Mouse (Mus musculus) brain, embryonic 18.5 days (tissue): ENCODE results near the gene Them5.

ENCODE experiments used
- DNase-seq: peaks from one replicate; pipeline ENCODE4 v3.0.0-alpha.2; 2012; ENCODE audit warnings: low read depth, low spot score

The Them5 gene

DNA sequence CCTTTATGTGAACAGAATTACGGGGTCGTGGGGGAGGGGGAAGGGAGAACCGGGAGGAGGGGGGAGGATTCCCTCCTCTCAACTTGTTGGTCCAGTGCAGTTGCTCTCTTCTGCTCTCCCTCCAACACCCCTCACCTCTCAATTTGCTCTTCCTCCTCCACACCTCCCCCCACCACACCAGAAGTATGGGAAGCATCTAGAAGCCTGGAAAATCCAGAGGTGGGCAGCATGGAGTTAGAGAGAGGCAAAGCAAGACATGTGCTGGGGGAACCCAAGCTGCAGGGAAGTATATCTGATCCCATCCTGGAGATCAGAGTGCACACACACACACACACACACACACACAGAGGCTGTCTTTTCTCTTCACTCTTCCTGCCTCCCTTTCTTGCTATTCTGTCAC lies 30.1 kb downstream of the Them5 start:
- DNase-seq, result no peak

DNA sequence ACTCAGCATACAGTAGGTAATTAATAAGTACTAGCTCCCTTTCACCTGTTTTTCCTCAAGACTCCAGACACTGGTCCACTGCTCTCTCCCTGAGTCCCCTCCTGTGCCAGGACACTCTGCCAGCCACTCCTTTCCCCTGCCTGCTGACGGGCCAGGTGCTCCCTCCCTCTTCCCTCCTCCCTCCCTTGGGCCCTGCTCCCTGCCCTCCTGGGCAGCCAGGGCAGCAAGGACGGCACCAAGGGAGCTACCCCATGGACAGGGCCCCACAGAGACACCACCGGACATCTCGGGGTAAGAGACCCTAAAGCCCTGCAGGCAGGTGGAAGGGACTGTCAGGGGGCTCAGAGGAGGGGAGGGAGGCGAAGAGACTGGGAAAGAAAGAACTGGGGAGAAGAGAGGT lies 30.7 kb downstream of the Them5 start, which contains the start of gene Rorc:
Gene Rorc (plus strand): TSS at position 154 of the 400 bp plus-strand sequence.
- no peak for DNase-seq

DNA sequence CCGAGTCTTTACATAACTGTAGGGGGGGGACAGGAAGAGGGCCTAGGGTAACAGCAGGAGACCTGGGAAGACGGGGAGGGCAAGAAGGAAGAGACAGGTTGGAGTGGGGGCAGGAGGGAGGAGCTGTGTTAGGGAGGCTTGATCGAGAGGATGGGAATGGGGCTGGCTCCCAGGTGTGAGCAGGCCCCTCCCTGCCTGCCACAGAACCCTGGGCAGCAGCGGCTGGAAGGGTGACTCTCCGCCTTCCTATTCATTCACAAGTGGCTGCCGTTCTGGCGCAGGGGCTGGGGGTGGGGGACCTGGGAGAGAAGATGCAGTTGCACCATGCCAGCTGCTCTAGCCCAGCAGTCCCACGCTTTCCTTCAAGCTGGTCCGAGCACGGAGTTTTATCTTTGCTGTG lies 31.2 kb downstream of the Them5 start:
- no peak for DNase-seq

DNA sequence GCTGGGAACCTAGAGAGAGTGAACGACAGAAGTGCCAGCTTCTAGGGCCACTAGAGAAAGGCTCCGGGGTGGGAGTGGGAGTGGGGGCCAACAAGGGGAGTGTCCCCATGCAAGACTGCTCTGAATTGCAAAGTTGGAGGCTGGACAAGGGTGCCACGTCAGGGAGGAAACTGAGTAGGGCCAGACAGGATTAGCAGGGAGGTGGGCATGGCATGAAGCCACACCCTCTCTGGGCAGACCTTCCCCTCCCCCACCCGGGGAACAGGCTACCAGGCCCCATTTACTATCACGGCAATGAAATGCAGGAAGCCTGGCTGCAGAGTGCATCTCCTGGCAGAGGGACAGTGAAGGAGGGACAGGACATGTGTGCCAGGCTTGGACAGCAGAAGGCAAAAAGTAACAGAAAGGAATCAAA lies 31.7 kb downstream of the Them5 start:
- no peak for DNase-seq

DNA sequence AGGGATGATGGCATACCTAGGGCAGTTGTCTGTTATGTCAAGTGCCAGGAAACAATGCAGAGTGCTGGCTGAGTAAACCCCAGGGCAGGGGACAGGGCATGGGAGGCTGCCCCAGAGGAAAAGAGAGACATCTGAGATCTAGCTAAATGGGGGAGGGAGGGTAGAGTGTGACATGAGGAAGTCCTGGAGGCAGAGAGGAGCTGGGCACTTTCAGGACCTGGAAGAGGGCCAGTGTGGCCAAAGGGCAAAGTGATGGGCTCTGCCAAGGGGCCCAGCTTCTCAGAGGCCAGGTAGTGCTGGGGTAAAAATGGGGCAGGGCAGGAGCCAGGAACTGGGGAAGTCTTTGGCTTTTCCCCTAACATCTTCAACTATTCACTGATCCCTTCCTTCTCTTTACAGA lies 32.7 kb downstream of the Them5 start:
- no peak for DNase-seq

DNA sequence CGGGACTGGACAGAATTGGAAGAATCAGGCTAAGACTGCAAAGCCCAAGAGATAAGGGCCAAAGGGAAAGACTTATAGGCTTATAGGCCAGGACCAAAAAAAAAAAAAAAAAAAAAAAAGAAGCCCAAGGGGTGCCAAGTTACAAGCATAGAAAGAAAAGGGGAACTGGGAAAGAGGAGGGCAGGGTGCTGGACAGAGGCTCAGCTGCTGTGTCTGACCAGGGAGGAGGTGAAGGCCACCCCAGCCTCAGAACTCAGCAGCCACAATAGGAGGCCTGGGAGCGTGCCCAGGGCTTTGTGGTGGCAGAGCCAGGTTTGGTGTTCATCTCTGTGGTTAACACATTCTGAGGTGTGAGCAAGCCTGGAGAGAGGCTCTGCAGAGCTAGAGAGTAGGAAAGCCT lies 33.2 kb downstream of the Them5 start:
- DNase-seq, result no peak

DNA sequence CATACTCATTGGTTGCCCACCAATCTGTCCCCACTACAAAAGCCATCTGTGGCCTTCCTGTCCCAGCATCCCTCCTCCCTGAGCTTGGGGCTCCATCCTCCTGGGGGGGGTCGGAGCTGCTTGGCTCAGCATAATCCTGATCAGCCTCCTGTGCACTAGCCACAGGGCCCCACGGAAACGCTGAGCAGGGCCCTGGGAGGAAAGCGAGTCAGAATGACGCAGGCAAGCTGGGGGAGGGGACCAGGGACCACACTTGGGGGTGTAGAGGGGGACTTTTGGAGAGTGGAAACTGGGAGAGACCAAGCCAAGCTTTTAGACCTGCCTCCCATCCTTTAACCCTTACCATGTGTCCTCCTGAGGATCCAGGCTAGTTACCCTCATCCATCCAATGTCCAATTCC lies 34.0 kb downstream of the Them5 start:
- no peak for DNase-seq

DNA sequence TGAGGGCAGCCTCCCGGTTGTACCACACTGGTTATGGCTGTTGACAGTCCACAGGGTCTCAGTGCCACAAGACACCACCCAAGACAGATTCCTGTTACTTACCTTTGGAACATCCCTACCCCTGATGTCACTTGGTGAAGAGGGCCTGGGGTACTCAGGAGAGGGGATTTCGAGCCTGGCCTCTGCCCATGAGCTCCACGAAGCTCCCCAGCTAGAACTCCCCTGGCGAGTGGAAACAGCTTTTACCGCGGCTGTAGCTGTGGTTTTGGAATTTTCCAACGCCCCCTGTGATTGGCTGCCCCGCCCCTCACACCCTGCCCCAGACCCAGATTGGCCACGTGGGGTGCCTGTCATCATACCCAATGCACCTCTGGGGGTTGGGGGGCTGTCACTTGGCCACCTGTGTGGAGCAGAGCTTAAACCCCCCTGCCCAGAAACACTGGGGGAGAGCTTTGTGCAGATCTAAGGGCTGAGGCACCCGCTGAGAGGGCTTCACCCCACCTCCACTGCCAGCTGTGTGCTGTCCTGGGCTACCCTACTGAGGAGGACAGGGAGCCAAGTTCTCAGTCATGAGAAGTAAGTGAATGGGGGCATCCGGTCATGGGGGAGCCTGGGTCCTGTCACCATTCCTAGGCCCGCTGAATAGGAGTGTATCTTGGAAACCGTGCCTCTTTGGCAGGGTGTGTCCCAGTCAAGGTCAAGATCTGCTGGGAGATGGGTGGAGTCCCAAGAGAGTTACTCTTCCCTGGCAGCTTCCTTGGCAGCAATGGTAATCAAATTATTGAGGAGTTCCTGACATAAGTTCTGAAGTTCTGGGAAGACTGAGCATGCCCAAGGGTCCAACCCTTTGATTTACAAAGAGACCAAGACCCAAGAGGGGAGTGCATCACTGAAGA lies 35.4 kb downstream of the Them5 start:
- no peak for DNase-seq

DNA sequence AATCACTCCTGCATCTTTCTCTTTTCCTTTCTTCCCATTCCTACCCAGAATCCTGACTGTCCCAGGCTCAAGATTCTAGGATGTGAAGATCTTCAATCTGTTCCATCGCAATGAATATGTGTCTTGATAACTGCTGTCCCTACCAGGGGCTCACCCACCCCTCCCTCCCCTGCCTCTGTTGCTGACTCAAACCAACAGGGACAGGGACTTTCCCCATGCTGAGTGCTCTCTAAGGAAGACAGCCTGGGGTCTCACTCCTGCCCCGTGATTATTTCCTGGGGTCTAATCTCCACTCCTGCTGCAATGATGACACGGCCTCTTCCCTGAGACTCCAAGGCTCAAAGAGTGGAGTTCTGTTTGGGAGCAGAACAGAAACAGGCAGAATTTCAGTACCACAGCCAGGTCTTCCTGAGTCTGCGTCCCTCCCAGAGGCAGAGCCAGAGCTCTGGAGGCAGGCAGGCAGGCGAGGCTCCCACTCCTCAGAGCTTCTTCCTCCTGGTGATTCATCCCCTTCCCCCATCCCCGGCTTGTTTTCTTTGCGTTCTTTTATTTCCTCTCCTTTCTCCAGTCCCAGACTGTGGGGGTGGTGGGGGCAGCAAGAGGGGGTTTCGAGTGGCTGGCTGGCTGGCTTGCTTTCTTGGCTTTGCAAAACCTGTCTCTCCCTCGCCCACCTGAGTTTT lies 38.1 kb downstream of the Them5 start:
- DNase-seq, result no peak

DNA sequence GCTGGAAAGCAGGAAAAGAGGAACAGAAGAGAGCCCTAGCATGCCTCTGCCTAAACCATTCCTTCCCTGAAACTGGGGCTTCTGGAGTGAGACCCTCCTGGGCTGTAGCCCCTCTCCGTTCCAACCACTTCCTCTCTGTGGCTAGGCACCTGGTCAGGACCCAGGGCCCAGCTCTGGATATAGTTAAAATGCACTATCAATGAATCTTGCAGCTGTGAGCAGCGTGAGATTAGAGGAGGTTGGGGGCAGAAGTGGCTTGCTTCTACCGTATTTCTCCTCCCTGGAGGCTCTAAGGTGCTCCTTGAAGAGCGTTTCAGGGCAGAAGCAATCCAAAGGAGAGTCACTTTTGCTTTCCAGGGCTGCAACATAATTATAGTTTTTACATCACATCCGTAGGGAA lies 40.4 kb downstream of the Them5 start:
- DNase-seq, result no peak

DNA sequence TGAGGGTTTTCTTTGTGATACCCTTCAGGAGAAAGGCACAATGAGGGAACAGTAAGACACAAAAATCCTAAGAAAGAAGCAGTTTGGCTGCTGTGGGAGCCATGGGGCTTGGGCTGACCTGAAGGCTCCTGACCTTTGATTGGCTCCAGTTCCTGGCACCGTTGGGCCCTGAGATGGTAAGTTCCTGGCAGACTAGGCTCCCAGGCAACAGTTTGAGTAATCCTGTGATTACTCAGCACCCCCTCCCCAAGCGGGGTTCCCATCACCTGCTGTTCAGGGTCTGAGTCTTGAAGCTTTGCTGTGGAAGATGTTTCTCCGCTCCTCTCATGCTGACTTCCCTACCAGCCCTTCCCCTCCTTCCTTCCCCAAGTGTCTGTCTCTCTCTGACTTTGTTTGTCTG lies 41.6 kb downstream of the Them5 start:
- DNase-seq, result no peak

DNA sequence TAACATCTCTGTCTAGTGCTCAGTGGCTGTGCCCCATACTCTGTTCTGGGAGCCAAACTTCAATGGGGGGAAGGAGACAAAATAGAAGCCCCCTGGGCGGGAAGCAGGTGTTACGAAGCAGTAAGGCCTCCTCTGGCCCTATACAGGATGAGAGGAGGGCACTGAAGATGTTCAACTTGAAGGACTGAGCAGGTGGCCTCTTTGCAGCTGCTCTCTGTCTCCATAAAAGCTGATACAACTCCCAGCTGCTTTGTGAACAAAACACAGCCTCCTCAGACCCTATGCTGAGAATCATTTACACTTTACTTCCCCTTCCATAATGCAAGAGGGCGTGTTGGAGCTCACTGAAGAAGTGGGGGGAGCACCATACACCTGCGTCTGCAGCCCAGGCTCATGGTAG lies 44.8 kb downstream of the Them5 start:
- no peak for DNase-seq

DNA sequence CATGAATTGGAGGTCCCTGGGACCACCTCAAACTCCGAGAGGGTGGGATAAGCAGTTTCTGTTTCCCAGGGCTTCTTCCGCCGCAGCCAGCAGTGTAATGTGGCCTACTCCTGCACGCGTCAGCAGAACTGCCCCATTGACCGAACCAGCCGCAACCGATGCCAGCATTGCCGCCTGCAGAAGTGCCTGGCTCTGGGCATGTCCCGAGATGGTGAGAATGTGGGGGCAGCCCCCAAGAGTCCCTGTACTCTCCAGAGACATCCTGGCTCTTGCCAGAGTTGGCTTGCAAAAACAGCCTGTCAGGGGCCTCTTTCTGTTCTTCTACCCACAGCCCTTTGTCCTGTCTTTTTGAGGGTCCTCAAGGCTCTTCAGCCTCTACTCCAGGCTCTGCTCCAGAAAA lies 45.5 kb downstream of the Them5 start:
- no peak for DNase-seq

DNA sequence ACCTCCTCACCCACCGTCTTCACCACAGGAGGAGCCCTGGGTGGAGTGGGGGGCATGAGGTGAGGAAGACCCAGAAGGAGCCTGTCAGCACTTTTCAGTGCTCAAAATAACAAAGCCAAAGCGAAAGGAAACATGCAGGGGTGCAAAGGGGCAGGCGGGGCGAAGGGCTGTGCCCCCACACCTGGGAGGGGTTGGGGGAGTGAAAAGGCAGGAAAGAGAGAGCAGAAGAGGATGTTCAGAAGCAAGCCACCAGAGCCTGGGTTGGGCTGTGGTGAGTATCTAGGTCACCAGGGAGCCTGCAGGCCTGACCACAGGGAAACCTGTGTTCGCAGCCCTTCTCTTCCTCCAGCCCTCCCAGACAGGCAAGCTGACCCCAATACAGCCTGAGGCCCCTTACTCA lies 46.1 kb downstream of the Them5 start:
- DNase-seq, result no peak

DNA sequence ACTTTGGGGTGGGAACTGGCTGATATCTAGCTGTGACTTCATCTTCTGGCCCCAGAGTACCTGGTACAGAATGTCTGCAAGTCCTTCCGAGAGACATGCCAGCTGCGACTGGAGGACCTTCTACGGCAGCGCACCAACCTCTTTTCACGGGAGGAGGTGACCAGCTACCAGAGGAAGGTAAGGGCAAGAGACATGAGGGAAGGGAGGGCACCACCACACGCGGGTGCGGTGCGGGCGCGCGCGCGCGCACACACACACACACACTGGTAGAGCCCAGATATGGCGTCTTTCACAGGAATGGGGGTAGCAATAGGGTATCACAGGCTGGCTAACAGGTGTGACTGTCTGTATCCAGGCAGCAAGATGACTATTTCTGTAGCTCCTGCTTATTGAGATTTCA lies 47.5 kb downstream of the Them5 start:
- no peak for DNase-seq

DNA sequence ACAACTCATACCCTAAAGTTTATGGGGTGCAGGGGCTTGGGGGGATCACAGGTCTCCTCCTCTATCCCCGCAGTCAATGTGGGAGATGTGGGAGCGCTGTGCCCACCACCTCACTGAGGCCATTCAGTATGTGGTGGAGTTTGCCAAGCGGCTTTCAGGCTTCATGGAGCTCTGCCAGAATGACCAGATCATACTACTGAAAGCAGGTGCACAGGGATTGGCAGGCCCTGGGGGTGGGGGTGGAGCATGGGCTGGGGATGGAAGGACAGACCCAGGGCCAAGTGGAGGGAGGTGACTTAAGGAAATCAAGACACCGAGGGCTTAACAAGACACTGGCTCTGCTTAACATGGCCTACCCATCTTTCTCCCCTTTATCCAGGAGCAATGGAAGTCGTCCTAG lies 49.1 kb downstream of the Them5 start:
- no peak for DNase-seq

DNA sequence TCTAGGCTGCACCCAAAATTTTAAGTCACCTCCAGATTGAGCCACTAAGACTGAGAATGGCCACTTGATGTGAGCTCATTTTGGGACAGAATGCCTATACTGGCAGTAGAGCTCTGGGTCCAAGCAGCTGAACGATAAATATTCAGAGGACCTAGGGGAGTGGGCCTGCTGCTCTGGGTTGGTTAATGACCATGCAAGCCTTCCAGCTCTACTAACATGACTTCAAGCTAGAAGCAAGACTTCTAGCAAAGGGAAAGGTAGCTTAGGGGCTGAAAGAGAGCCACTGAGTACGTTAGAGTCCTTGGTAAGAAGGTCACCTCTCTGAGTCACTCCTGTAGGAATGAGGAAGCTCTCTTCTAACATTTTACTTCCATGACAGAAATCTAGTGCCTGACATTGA lies 50.2 kb downstream of the Them5 start:
- no peak for DNase-seq

DNA sequence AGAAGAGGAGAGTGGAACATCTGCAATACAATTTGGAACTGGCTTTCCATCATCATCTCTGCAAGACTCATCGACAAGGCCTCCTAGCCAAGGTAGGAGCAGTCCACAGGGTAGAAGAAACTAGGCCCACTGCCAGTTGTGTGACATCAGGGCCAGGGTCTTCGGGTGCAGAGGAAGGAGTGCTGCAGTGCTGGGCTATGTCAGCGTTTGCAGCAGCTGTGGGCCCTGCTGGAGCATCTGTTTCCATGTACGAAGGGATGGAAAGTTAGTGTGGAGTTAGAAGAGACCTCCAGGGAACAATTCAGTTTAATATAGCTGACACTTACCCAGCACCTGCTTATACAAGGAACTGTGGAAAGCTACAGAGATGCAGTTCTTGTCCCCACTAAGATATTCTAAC lies 51.1 kb downstream of the Them5 start:
- no peak for DNase-seq

DNA sequence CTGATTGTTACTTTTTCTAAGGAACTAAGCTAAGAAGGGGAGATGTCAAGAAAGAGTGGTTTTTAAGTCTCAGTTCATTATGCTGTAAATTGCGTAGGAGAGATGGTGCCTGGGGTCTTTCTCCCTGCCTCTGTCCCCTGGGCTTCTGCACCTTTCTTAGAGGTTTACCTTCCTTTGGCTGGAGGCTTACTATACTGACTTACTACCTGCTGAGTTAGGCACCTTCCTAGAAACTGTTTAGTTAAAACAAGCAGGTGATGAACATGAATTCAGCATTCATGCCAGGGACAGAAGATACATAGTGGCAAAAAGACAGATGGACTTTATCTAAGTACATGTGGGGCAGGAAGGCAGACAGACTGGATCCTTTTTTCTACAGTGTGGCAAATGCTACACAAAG lies 54.4 kb downstream of the Them5 start:
- no peak for DNase-seq

DNA sequence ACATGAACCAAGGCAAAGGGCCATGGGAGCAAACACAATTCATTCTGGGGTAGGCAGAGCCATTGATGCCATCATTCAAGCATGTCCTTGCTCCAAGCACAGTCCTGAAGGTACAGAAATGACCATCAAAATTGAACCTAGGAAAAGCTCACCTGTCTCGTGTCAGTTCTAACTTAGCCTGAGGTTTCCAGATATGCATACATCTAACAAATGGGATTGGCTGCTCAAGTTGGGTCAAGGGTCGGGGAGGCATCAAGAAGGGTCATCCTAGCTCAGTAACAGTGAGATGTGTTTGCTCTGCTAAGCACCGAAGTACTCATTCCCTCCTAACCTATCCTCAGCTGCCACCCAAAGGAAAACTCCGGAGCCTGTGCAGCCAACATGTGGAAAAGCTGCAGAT lies 55.0 kb downstream of the Them5 start:
- DNase-seq, result no peak
